Mouse (Mus musculus): ENCODE measurements around the gene Ptpn1.

Gene Ptpn1

GRCm38 (mm10) chr2:167931985-167932726, at the start of gene Ptpn1:
Gene Ptpn1 (plus strand): TSS chr2:167932057.
- peak; percentile 88 for DNase-seq (ENCODE audit: low spot score)

GRCm38 (mm10) chr2:167886485-167886884, 45.4 kb upstream of the Ptpn1 start:
- DNase-seq (ENCODE audit: low spot score) = no peak

- DNase-seq (ENCODE audit: low spot score) = no peak
These were observed 44.1 kb upstream of the Ptpn1 start for GRCm38 (mm10) chr2:167887516-167888347.

- no peak for DNase-seq (ENCODE audit: low spot score)
These were observed 43.0 kb upstream of the Ptpn1 start for GRCm38 (mm10) chr2:167888834-167889233.

GRCm38 (mm10) chr2:167889886-167890285, 42.0 kb upstream of the Ptpn1 start:
- DNase-seq (ENCODE audit: low spot score) = no peak

- no peak for DNase-seq (ENCODE audit: low spot score)
These were observed 39.9 kb upstream of the Ptpn1 start for GRCm38 (mm10) chr2:167891908-167892307.

GRCm38 (mm10) chr2:167893680-167894079, 38.2 kb upstream of the Ptpn1 start:
- no peak for DNase-seq (ENCODE audit: low spot score)

GRCm38 (mm10) chr2:167894948-167895372, 36.9 kb upstream of the Ptpn1 start:
- DNase-seq (ENCODE audit: low spot score) = peak; percentile 72

GRCm38 (mm10) chr2:167897896-167898295, 34.0 kb upstream of the Ptpn1 start:
- no peak for DNase-seq (ENCODE audit: low spot score)

- no peak for DNase-seq (ENCODE audit: low spot score)
These were observed 31.9 kb upstream of the Ptpn1 start for GRCm38 (mm10) chr2:167899989-167900421.

- no peak for DNase-seq (ENCODE audit: low spot score)
These were observed 29.6 kb upstream of the Ptpn1 start for GRCm38 (mm10) chr2:167902116-167902703.

GRCm38 (mm10) chr2:167903242-167903952, 28.5 kb upstream of the Ptpn1 start:
- DNase-seq (ENCODE audit: low spot score) = no peak

GRCm38 (mm10) chr2:167904621-167905367, 27.1 kb upstream of the Ptpn1 start:
- DNase-seq (ENCODE audit: low spot score) = no peak

GRCm38 (mm10) chr2:167905561-167905960, 26.3 kb upstream of the Ptpn1 start:
- no peak for DNase-seq (ENCODE audit: low spot score)

- DNase-seq (ENCODE audit: low spot score) = no peak
These were observed 25.1 kb upstream of the Ptpn1 start for GRCm38 (mm10) chr2:167906729-167907128.

- no peak for DNase-seq (ENCODE audit: low spot score)
These were observed 22.2 kb upstream of the Ptpn1 start for GRCm38 (mm10) chr2:167909531-167910177.

GRCm38 (mm10) chr2:167910178-167910540, 21.7 kb upstream of the Ptpn1 start:
- DNase-seq (ENCODE audit: low spot score) = no peak

GRCm38 (mm10) chr2:167911511-167911910, 20.3 kb upstream of the Ptpn1 start:
- DNase-seq (ENCODE audit: low spot score) = no peak

- DNase-seq (ENCODE audit: low spot score) = no peak
These were observed 12.8 kb upstream of the Ptpn1 start for GRCm38 (mm10) chr2:167919081-167919480.

GRCm38 (mm10) chr2:167920041-167920440, 11.8 kb upstream of the Ptpn1 start:
- no peak for DNase-seq (ENCODE audit: low spot score)

- no peak for DNase-seq (ENCODE audit: low spot score)
These were observed 10.8 kb upstream of the Ptpn1 start for GRCm38 (mm10) chr2:167920960-167921495.

Data from layer of hippocampus, adult 9-10 months (tissue).